Mouse (Mus musculus): Measurements from ENCODE around the gene Fabp7. TPM values are rescaled to one million over a fixed set of nuclear protein-coding genes. Genes with fewer than 3 reads are reported as not detected.

Fabp7 gene
- not detected in 4 replicates for total RNA-seq (2023)

GRCm38 (mm10) chr10:57784876-57785150 is at the start of gene Fabp7:
Gene Fabp7 (plus strand): TSS chr10:57784881.

GRCm38 (mm10) chr10:57794018-57794417 is 9.3 kb downstream of the Fabp7 start, which contains the start of gene Smpdl3a:
Gene Smpdl3a (plus strand): TSS chr10:57794335.

Other genes starting within 250 kb of the Fabp7 start
- 53.6 to 64.8 TPM (median 55.8 TPM) in 4 replicates for gene Pkib, start 152.9 kb upstream of the Fabp7 start, total RNA-seq (2023)
- gene Smpdl3a, start 9.5 kb downstream of the Fabp7 start, total RNA-seq (2023): 16.8 to 21.1 TPM (median 19.8 TPM) in 4 replicates

Data from B cell, adult 62 days (primary cell).